Mouse (Mus musculus): ENCODE data around the gene Ranbp6. TPM values are rescaled to one million over a fixed set of nuclear protein-coding genes. Genes with fewer than 3 reads are reported as not detected.

The Ranbp6 gene
- polyA plus RNA-seq, 3 experiments from 2014 or later, result 7.4 to 9.1 (median 8.0) TPM

DNA sequence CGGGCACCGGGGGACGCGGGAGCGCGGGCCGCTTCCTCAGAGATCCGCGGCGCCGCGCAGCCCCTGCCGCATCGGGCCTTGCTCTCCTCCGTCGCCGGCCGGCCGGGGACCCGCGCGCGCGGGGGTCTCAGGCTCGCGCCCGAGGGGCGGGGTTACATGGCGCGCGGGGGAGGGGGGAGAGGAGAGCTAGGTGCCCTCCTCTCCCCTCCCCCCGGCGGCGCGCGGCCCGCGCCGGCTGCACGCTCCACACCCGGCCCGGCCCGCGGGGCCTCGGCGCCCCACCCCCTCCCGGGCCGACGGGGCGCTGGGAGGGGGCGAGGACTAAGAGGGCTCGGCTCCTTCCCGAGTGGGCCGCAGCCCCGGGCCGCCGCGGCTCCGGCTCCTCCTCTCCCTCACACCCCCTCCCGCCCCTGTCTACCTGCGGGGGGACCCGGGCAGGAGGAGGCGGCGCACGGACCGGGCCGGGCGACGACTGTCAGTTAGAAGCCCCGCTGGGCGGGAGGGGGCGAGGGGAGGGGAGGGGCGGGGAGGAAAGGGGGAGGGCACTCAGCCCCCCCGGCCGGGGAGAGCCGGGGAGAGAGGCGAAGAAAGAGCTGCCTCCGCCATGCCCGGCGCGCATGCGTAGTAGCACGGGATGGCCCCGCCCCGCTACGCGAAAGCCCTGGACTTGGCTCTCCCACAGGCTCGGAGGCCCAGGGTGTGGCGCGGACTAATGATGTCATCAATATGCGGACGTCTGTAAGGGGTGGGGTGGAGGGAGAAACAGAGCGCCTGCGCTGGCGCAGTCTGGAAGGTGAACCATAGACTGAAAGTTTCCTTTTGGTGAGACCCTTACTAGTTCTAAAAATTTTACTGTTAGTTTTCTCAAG, 6.6 kb downstream of the Ranbp6 start, which contains the start of gene 9930021J03Rik:
Gene 9930021J03Rik, minus strand, starts transcription at position 73 of the 869 bp plus-strand sequence.
- ATAC-seq, result peak; percentile 78

DNA sequence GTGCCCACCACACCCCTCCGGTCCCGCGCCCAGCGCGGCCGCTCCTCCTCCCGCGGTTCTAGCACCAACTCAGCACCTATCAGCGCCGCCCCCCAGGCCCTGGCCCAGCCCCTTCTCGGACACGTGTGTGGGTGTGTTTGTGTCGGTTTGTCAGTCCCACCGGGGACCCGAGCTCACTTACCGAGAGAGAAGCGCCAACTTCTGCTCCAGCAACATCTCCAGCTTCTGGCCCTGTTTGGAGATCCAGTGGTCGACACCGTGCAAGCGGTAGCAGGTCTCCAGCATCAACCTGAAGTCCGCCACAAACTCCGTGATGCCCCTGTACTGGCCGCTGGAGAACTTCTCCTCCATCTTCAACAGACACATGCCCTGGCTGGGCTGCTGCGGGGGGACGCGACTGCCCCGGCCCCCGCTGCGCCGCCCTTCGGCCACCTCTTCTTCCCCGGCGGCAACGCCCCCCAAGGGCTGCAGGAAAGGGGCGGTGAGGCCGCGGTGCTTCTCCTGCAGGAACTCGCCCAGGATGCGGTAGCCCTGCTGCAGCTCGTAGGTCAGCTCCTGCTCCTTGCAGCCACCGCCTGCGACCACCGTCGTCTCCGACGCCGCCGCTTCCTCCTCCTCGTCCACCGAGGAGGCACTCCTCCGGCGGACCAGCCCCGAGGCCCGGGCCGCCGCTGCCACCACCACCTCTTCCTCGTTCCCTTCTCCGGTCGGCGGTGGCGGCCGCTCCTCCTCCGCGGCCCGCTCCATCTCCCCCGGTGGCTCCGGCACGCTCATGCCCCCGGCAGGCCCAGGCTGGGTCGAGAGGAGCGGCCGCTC, 7.5 kb downstream of the Ranbp6 start:
- ATAC-seq, result peak; percentile 65

DNA sequence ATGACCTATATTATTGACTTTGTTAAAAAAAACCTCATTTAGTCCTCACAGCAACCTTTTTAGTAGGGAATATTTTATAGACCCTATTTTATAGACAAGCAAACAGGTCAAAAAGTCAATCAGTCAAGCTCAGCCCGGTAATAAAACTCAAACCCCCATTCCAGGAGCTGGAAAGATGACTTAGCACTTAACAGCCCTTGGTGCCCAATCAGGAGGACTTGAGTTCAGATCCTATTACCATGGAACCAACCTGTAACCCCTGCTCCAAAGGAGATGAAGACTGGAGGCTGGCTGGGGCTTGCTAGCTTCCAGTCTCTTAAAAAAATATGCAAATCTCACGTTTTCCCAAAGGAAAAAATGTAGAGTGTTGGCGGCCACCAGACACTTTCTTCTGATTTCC, 8.8 kb downstream of the Ranbp6 start:
- ATAC-seq, result no peak

DNA sequence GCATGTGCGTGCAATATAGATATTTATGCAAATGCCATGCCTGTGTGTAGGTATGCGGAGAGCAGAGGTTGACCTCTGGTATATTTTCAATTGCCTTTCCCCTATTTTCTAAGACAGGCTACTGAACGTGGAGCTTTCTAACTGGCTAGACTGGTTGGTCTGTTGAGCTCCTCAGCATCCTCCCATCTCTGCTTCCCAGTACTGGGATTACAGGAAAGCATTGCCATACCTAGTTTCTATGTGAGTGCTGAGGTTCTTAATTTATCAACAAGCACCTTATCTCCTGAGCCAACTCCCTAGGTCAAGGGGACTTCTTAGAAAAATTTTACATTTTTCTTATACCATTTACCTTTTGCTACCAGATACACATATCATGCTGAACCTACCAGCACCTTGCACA, 15.4 kb downstream of the Ranbp6 start:
- ATAC-seq, result no peak

DNA sequence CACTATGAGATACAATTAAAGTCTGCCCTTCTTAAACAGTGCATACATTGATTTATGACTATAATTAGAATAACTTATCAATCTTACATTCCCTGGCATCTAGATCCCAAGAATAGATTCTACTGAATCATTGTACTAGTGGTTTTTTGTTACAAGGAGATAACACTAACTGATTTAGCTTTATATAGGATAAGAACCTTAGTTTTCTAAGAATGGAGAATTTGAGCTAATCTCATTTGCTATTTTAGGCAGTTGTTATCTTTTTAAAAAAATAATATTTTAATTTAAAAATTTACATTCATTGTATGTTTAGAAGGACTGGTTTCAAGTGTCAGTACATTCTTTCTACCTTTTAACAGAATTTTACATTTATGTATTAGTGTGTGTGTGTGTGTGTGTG, 24.8 kb downstream of the Ranbp6 start:
- no peak for ATAC-seq

DNA sequence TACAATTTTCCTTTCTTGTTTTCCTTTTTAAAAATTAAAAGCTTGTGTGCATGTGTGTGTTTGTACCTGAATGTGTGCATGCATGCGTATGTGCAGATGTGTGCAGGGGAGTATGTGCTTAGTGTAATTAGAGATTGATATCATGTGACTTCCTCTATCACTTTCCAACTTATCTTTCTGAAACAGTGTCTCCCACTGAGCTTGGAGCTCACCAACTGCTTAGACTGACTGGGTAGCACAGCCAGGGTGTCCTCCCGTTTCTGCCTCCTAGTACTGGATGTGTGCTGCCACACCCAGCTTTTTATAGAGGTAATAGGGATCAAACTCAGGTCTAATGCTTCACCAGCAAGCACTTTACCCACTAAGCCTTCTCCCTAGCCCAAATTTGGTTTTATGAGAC, 29.9 kb downstream of the Ranbp6 start:
- ATAC-seq, result no peak

Other genes with a start within 250 kb of the Ranbp6 start
- 10 to 100 TPM; 16.1 to 19.1 (median 16.9) TPM for gene Ermp1, start 164.6 kb downstream of the Ranbp6 start, polyA plus RNA-seq (2017; shearing (Covaris generic))
- not detected for gene Mlana, start 115.2 kb downstream of the Ranbp6 start, polyA plus RNA-seq (2017; shearing (Covaris generic))
- 1 to 10 TPM; 5.3 to 7.9 (median 7.4) TPM for gene 9930021J03Rik, start 7.0 kb downstream of the Ranbp6 start, polyA plus RNA-seq (2017; shearing (Covaris generic))
- gene Il33, start 112.1 kb upstream of the Ranbp6 start, polyA plus RNA-seq (2017; shearing (Covaris generic)), result under 1 TPM in 1 of 3 experiments, not detected in 2; 0.17 TPM
- gene Trpd52l3, start 190.8 kb upstream of the Ranbp6 start, polyA plus RNA-seq (2017; shearing (Covaris generic)), result not detected
- gene Uhrf2, start 217.5 kb upstream of the Ranbp6 start, polyA plus RNA-seq (2017; shearing (Covaris generic)), result 10 to 100 TPM; 34.5 to 56.0 (median 40.4) TPM

All from inflammation-experienced regulatory T-cells, adult 6 months (primary cell).